Mouse (Mus musculus): ENCODE data around the gene Thap12. TPM values are rescaled to one million over a fixed set of nuclear protein-coding genes. Genes with fewer than 3 reads are reported as not detected.

Thap12 gene
- polyA plus RNA-seq, 1 experiment: 42.3 TPM

DNA sequence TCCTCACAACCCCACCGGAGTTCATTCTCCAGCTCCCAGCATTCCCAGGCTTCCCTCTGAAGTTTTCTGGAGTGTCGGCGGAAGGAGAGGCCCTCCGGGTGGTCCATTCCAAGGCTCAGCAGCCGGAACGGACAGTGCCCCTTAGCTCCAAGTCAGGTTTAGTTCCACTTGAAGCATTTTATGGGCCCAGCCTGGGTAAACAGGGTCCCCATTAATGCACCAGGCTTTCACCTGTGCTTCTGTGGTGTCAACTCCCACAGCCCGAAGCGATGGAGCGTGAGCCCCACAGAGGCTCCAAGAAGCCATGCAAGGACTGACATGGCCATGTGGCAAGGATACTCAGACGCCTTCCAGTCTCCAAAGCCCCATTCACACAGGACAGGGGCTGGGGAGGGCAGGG, 61.0 kb downstream of the Thap12 start:
- no peak for DNase-seq (ENCODE audit: low read depth)
- TF ChIP-seq POLR2A (IDR thresholded peaks at IDR 0.05; ENCODE audit: borderline replicate concordance, extremely low read depth, insufficient read depth, insufficient read length, poor library complexity, severe bottlenecking) (no peak), CTCF (IDR thresholded peaks at IDR 0.05; ENCODE audit: borderline replicate concordance, extremely low read depth, insufficient read depth, insufficient read length) (no peak)

DNA sequence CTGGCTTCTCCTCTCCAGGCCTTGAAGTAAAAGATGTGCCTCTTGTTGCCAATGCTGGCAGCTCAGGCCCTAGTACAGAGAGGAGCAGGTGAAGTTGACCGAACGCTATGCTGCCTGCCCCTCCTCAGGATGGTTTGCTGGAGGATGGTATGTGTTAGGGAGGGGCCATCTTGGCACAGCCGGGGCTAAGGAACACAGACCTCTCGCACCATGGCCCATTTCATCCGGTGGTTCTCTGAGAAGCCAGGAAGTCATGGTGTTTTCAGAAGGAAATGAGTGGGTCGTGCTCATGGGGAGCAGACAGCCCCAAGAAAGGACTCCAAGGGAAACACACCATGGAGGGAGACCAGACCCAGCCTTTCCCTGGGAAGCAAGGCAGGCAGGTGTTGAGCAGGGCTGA, 64.4 kb downstream of the Thap12 start:
- TF ChIP-seq CTCF (IDR thresholded peaks at IDR 0.05; ENCODE audit: borderline replicate concordance, extremely low read depth, insufficient read depth, insufficient read length): no peak
- TF ChIP-seq POLR2A (IDR thresholded peaks at IDR 0.05; ENCODE audit: borderline replicate concordance, extremely low read depth, insufficient read depth, insufficient read length, poor library complexity, severe bottlenecking): no peak
- DNase-seq (ENCODE audit: low read depth): no peak

Other genes with a start within 250 kb of the Thap12 start
- 3.8 and 6.7 TPM in 2 replicates for gene Lrrc32, start 213.8 kb upstream of the Thap12 start, polyA plus RNA-seq (2012; rRNA removed)
- 43.8 and 66.7 TPM in 2 replicates for gene Emsy, start 46.3 kb upstream of the Thap12 start, polyA plus RNA-seq (2012; rRNA removed)
- 5.4 and 6.2 TPM in 2 replicates for gene Wnt11, start 132.0 kb downstream of the Thap12 start, polyA plus RNA-seq (2012; rRNA removed)